Mouse (Mus musculus) liver, postnatal 0 days (tissue): ENCODE measurements around the gene Rnf24.

ENCODE experiments used
- CTCF ChIP-seq: sonication (generic); IDR thresholded peaks from 2 replicates; pipeline ENCODE4 v1.5.1; 2016; ENCODE audit warnings: antibody characterized with exemption, low read depth
- EP300 ChIP-seq: IDR thresholded peaks from 2 replicates; pipeline ENCODE4 v1.6.1; 2016; ENCODE audit warnings: antibody characterized with exemption, low read depth, mild to moderate bottlenecking

GRCm38 (mm10) chr2:131316167-131316566 is 36.5 kb downstream of the Rnf24 start:
- TF ChIP-seq EP300 (no peak), CTCF (no peak)
